Mouse (Mus musculus): ENCODE data around the gene Chchd3. TPM values are rescaled to one million over a fixed set of nuclear protein-coding genes. Genes with fewer than 3 reads are reported as not detected.
A peak's percentile ranks its signal among the peaks of the same experiment; 100 is the strongest.

Gene Chchd3
- polyA plus RNA-seq, 1 experiment from 2014 or later: 113 TPM

DNA sequence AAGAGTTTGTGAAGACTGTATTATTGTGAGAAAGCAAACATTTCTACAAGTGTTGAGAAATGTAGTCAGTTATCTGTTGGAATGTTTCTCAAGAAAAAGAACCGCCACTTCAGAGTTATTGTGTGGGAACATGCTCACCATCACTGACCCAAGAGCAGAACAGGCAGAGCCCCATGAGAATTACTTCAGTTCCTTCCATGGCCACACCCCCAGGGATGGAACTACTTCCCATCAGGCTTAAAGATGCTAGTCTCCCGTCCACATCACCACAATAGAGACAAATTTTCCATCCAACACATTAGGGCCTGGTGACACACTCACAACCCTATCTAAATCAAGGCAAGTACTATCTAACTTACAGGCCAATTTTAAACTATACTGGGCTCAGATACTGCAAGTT, 28.4 kb downstream of the Chchd3 start:
- Histone ChIP-seq H3K4me3 (replicated peaks; ENCODE audit: low read length) (no peak overlapping the region), H3K9me3 (replicated peaks; ENCODE audit: control insufficient read depth, low read length) (no peaks in the 10 kb centered on the region)
- 78% methylated on average over 2 of the region's 2 CpGs for WGBS

DNA sequence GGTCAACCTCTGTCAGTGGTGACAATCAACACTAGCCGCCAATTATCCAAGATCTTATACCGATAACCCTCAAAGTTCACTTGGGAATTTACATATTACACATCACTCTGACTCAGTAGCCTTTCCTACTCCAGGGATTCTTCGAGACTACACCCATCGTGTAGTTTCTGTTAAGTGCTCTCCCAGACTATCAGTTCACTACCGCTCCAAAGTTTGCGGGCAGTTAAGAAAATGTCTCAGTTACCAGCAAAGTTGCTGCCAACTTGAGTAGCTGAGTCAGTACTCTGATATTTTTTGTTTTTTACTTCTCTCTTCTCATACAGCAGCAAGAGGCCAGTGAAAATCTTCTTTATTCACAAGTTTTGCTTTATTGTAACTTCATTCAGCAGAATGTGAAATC, 31.8 kb downstream of the Chchd3 start:
- H3K4me1 ChIP-seq (ENCODE audit: control insufficient read depth, insufficient read depth, low read length): no peaks in the 10 kb centered on the region
- no peaks in the 10 kb centered on the region for H3K27me3 ChIP-seq (ENCODE audit: control insufficient read depth, insufficient read depth, low read length)
- no peak overlapping the region for H3K4me2 ChIP-seq (ENCODE audit: low read depth, low read length)
- no peak for ATAC-seq (ENCODE audit: insufficient read depth, low FRiP score)
- no peaks in the 10 kb centered on the region for H3K9me3 ChIP-seq (replicated peaks; ENCODE audit: control insufficient read depth, low read length)
- H3K4me3 ChIP-seq (replicated peaks; ENCODE audit: low read length): no peak overlapping the region
- H3K9ac ChIP-seq (ENCODE audit: low read length): no peak overlapping the region
- no peak overlapping the region for H3K27ac ChIP-seq (ENCODE audit: low read length)
- no peaks in the 10 kb centered on the region for H3K36me3 ChIP-seq (ENCODE audit: control insufficient read depth, insufficient read depth, low read length)
- 92% methylated on average over 6 of the region's 6 CpGs for WGBS

More for the DNA sequence above, 28.4 kb downstream of the Chchd3 start:
- Histone ChIP-seq H3K27ac (ENCODE audit: low read length) (no peak overlapping the region), H3K36me3 (ENCODE audit: control insufficient read depth, insufficient read depth, low read length) (no peaks in the 10 kb centered on the region), H3K27me3 (ENCODE audit: control insufficient read depth, insufficient read depth, low read length) (no peaks in the 10 kb centered on the region), H3K4me2 (ENCODE audit: low read depth, low read length) (no peak overlapping the region), H3K4me1 (ENCODE audit: control insufficient read depth, insufficient read depth, low read length) (no peaks in the 10 kb centered on the region), H3K9ac (ENCODE audit: low read length) (no peak overlapping the region)
- ATAC-seq (ENCODE audit: insufficient read depth, low FRiP score): no peak

DNA sequence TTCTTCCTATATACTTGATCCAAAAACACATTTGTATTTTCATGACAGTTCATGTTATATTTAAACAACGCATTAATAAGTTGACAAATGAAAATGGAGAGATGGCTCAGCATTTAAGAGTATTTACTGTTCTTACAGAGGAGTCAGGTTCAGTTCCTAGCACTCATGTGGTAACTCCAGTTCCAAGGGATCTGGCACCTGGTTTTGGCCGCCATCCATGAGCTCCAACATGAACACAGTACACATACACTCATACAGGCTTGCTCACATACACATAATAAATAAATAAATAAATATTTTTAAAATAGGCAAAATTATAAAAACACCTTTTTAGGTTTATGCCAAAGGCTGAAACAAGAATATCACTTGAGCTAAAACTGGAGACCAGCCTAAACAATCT, 35.0 kb downstream of the Chchd3 start:
- Histone ChIP-seq H3K4me1 (ENCODE audit: control insufficient read depth, insufficient read depth, low read length) (no peaks in the 10 kb centered on the region; the same call in 1 of the 2 replicates), H3K4me3 (replicated peaks; ENCODE audit: low read length) (no peak overlapping the region), H3K27me3 (ENCODE audit: control insufficient read depth, insufficient read depth, low read length) (no peaks in the 10 kb centered on the region), H3K36me3 (ENCODE audit: control insufficient read depth, insufficient read depth, low read length) (no peaks in the 10 kb centered on the region), H3K4me2 (ENCODE audit: low read depth, low read length) (no peak overlapping the region), H3K27ac (ENCODE audit: low read length) (no peak overlapping the region), H3K9ac (ENCODE audit: low read length) (no peak overlapping the region), H3K9me3 (replicated peaks; ENCODE audit: control insufficient read depth, low read length) (no peaks in the 10 kb centered on the region)
- ATAC-seq (ENCODE audit: insufficient read depth, low FRiP score): no peak
- 89% methylated on average over 2 of the region's 2 CpGs for WGBS

DNA sequence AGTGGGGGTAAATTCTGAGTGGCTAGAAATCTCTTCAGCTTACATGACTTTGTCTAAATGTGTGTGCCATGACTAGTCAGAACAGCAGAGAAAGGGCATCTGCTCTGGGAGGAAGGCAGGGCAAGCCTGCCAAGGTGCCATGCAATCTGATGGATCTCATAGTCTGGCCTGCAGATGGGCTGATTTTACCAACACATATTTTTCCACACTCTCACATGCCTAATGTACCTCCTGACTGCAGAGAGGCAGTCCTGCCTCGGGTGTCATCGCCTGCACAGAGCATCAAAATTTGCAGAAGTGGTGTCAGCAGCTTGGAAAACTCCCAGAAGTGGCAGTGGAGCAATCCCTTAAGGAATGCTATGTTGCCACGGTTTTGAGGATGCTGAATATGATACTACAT, 55.5 kb downstream of the Chchd3 start:
- 78% methylated on average over 3 of the region's 3 CpGs for WGBS

DNA sequence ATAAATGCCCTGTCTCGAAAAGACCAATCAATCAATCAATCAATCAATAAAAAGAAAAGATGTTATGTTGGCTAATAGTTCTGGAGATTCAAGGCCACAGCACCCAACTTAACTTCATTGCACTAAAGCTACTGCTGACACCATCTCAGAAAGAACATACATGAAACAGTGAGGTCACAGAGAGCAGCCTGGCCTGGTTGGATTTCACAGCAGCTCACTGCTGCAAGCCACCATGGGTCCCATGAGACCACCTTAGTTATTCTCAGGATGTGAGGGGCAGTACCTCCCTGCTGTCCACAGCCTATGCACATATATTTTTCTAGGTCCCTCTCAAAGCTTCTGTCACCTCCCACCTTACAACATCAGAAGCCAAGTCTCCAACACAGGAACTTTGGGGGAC, 57.1 kb downstream of the Chchd3 start:
- WGBS: 76% methylated on average over 1 of the region's 1 CpGs
- H3K4me3 ChIP-seq (replicated peaks; ENCODE audit: low read length): no peak overlapping the region
- no peaks in the 10 kb centered on the region for H3K4me1 ChIP-seq (ENCODE audit: control insufficient read depth, insufficient read depth, low read length)
- no peak overlapping the region for H3K9ac ChIP-seq (ENCODE audit: low read length)
- no peaks in the 10 kb centered on the region for H3K27me3 ChIP-seq (ENCODE audit: control insufficient read depth, insufficient read depth, low read length)
- H3K9me3 ChIP-seq (replicated peaks; ENCODE audit: control insufficient read depth, low read length): no peaks in the 10 kb centered on the region
- H3K36me3 ChIP-seq (ENCODE audit: control insufficient read depth, insufficient read depth, low read length): no peaks in the 10 kb centered on the region
- no peak overlapping the region for H3K27ac ChIP-seq (ENCODE audit: low read length)
- ATAC-seq (ENCODE audit: insufficient read depth, low FRiP score): no peak
- H3K4me2 ChIP-seq (ENCODE audit: low read depth, low read length): no peak overlapping the region

More for the DNA sequence above, 55.5 kb downstream of the Chchd3 start:
- Histone ChIP-seq H3K27me3 (ENCODE audit: control insufficient read depth, insufficient read depth, low read length) (no peaks in the 10 kb centered on the region), H3K9me3 (replicated peaks; ENCODE audit: control insufficient read depth, low read length) (no peaks in the 10 kb centered on the region), H3K4me3 (replicated peaks; ENCODE audit: low read length) (no peak overlapping the region), H3K27ac (ENCODE audit: low read length) (no peak overlapping the region), H3K4me2 (ENCODE audit: low read depth, low read length) (no peak overlapping the region), H3K4me1 (ENCODE audit: control insufficient read depth, insufficient read depth, low read length) (no peaks in the 10 kb centered on the region), H3K36me3 (ENCODE audit: control insufficient read depth, insufficient read depth, low read length) (no peaks in the 10 kb centered on the region), H3K9ac (ENCODE audit: low read length) (no peak overlapping the region)
- no peak for ATAC-seq (ENCODE audit: insufficient read depth, low FRiP score)

DNA sequence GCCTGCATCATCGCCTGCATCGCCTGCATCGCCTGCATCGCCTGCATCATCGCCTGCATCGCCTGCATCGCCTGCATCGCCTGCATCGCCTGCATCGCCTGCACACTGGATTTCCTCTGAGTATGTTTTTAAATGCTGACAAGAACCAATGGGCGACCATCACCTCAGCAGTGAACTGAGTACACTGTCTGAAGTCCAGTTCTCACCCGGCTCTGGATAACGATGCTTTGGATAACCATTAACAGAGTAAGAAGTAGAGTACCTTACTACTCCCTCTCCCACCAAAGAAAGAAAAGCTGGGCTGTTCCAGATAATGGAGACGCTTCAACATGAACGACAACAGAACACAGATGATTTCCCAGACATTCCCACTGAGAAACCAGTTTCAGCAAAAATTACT, 58.8 kb downstream of the Chchd3 start:
- no peak overlapping the region for H3K27ac ChIP-seq (ENCODE audit: low read length)
- H3K4me1 ChIP-seq (ENCODE audit: control insufficient read depth, insufficient read depth, low read length): peaks cover 6% of the 10 kb centered on the region
- no peak overlapping the region for H3K9ac ChIP-seq (ENCODE audit: low read length)
- WGBS: 92% methylated on average over 15 of the region's 15 CpGs
- H3K4me2 ChIP-seq (ENCODE audit: low read depth, low read length): no peak overlapping the region
- H3K27me3 ChIP-seq (ENCODE audit: control insufficient read depth, insufficient read depth, low read length): no peaks in the 10 kb centered on the region
- no peaks in the 10 kb centered on the region for H3K36me3 ChIP-seq (ENCODE audit: control insufficient read depth, insufficient read depth, low read length)
- H3K4me3 ChIP-seq (replicated peaks; ENCODE audit: low read length): no peak overlapping the region
- H3K9me3 ChIP-seq (replicated peaks; ENCODE audit: control insufficient read depth, low read length): no peaks in the 10 kb centered on the region
- ATAC-seq (ENCODE audit: insufficient read depth, low FRiP score): no peak

DNA sequence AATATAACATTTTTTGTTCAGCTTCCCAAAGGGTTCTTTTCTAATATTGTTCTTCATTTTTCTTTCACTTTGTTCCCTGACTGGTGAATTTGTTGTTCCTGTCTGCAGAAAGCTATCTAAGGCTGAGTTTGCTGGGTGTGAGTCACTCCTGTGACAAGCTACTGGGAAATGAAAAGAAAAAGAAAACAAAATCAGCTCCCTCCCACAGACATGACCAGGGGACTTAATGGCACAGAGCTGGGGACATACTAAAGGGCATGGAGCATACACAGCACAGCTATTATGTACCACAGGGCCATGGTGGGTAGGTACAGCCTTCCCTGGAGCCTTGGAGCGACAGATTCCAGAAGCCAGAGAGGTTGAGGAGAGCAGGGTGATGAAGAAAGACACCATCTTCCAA, 63.5 kb downstream of the Chchd3 start:
- H3K36me3 ChIP-seq (ENCODE audit: control insufficient read depth, insufficient read depth, low read length): no peaks in the 10 kb centered on the region
- no peaks in the 10 kb centered on the region for H3K27me3 ChIP-seq (ENCODE audit: control insufficient read depth, insufficient read depth, low read length)
- H3K27ac ChIP-seq (ENCODE audit: low read length): peak overlapping the region; percentile 55; the same call in 1 of the 2 replicates
- H3K4me1 ChIP-seq (ENCODE audit: control insufficient read depth, insufficient read depth, low read length): peaks cover 6% of the 10 kb centered on the region
- no peak overlapping the region for H3K9ac ChIP-seq (ENCODE audit: low read length)
- 86% methylated on average over 1 of the region's 1 CpGs for WGBS
- H3K4me3 ChIP-seq (replicated peaks; ENCODE audit: low read length): no peak overlapping the region
- H3K4me2 ChIP-seq (ENCODE audit: low read depth, low read length): no peak overlapping the region
- no peak for ATAC-seq (ENCODE audit: insufficient read depth, low FRiP score)
- H3K9me3 ChIP-seq (replicated peaks; ENCODE audit: control insufficient read depth, low read length): no peaks in the 10 kb centered on the region

- WGBS: 89% methylated on average over 1 of the region's 1 CpGs
- H3K4me3 ChIP-seq (replicated peaks; ENCODE audit: low read length): no peak overlapping the region
- no peak for ATAC-seq (ENCODE audit: insufficient read depth, low FRiP score)
- H3K9me3 ChIP-seq (replicated peaks; ENCODE audit: control insufficient read depth, low read length): no peaks in the 10 kb centered on the region
- H3K36me3 ChIP-seq (ENCODE audit: control insufficient read depth, insufficient read depth, low read length): no peaks in the 10 kb centered on the region
- H3K9ac ChIP-seq (ENCODE audit: low read length): no peak overlapping the region
- peaks cover 6% of the 10 kb centered on the region for H3K4me1 ChIP-seq (ENCODE audit: control insufficient read depth, insufficient read depth, low read length)
- H3K27ac ChIP-seq (ENCODE audit: low read length): no peak overlapping the region
- H3K27me3 ChIP-seq (ENCODE audit: control insufficient read depth, insufficient read depth, low read length): no peaks in the 10 kb centered on the region
- no peak overlapping the region for H3K4me2 ChIP-seq (ENCODE audit: low read depth, low read length)
Measured at GRCm38 (mm10) chr6:32993847-32994246, 66.2 kb downstream of the Chchd3 start.

GRCm38 (mm10) chr6:32990061-32990633, 69.9 kb downstream of the Chchd3 start:
- no peak for ATAC-seq (ENCODE audit: insufficient read depth, low FRiP score)
- Histone ChIP-seq H3K9ac (ENCODE audit: low read length) (no peak overlapping the region), H3K4me2 (ENCODE audit: low read depth, low read length) (0 out of 2 replicates have a peak overlapping the region, but pooled peaks have one; percentile 4), H3K4me3 (replicated peaks; ENCODE audit: low read length) (no peak overlapping the region), H3K27me3 (ENCODE audit: control insufficient read depth, insufficient read depth, low read length) (no peaks in the 10 kb centered on the region), H3K27ac (ENCODE audit: low read length) (no peak overlapping the region), H3K9me3 (replicated peaks; ENCODE audit: control insufficient read depth, low read length) (no peaks in the 10 kb centered on the region), H3K4me1 (ENCODE audit: control insufficient read depth, insufficient read depth, low read length) (no peaks in the 10 kb centered on the region), H3K36me3 (ENCODE audit: control insufficient read depth, insufficient read depth, low read length) (no peaks in the 10 kb centered on the region)
- 57% methylated on average over 12 of the region's 12 CpGs for WGBS
